Mouse (Mus musculus): Measurements from ENCODE around the gene Asap2.

DNA sequence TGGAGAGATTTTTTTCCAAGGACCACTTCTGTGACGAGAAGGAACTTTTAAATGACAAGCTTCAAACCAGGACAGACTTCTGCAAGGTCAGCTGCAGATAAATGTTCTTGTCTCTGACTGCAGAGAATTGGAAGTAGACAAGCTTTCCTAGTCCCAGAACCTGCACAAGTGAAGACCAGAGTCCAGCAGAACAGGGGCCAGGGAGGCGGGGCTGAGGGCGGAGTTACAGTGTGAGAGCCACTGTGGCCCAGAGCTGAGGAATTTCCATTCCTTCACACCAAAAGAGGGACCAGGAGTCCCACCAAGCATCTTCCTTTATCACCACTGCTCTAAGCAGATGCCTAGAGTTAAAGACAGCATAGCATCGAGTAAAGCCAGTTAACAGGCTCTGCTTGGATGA, 198.6 kb downstream of the Asap2 start:
- TF ChIP-seq CTCF (IDR thresholded peaks at IDR 0.05; ENCODE audit: borderline replicate concordance, control insufficient read depth, extremely low read depth, insufficient read depth, low read length, poor library complexity), result no peak
- TF ChIP-seq POLR2A (IDR thresholded peaks at IDR 0.05; ENCODE audit: control insufficient read depth, extremely low read depth, insufficient read depth, low read length, poor library complexity), result no peak

Data from thymus, adult 2 months (tissue).